Mouse (Mus musculus) midbrain, embryonic 14.5 days (tissue): ENCODE results near the gene Inha. TPM values are rescaled to one million over a fixed set of nuclear protein-coding genes. Genes with fewer than 3 reads are reported as not detected.

ENCODE experiments used
- ATAC-seq: fragments of 200-750 bp; cut with Nextera tagmentation; 2 replicates; pipeline ENCODE4 v1.8.0; 2017; ENCODE audit warnings: moderate number of reproducible peaks, moderate library complexity; ENCODE audit not compliant: low FRiP score, low TSS enrichment
- DNase-seq: peaks from one replicate; pipeline ENCODE4 v3.0.0-alpha.2; 2015
- H3K27ac ChIP-seq: fragments of 300-500 bp; sonication (generic); replicated peaks from 2 replicates; pipeline ENCODE4 v1.5.1; 2014; ENCODE audit warnings: mild to moderate bottlenecking, low read depth, low read length, moderate library complexity
- H3K27me3 ChIP-seq: fragments of 300-500 bp; sonication (generic); 2 replicates; pipeline ENCODE4 v1.6.1; 2014; ENCODE audit warnings: low read length, control low read depth, mixed read lengths; ENCODE audit not compliant: control insufficient read depth, insufficient read depth
- H3K36me3 ChIP-seq: fragments of 300-500 bp; sonication (generic); 2 replicates; pipeline ENCODE4 v1.6.1; 2014; ENCODE audit warnings: low read length, control low read depth; ENCODE audit not compliant: control insufficient read depth, insufficient read depth
- H3K4me1 ChIP-seq: fragments of 300-500 bp; sonication (generic); 2 replicates; pipeline ENCODE4 v1.6.1; 2014; ENCODE audit warnings: mild to moderate bottlenecking, antibody characterized with exemption, low read length, control low read depth; ENCODE audit not compliant: control insufficient read depth, insufficient read depth
- H3K4me2 ChIP-seq: fragments of 300-500 bp; sonication (generic); 2 replicates; pipeline ENCODE4 v1.6.1; 2014; ENCODE audit warnings: mild to moderate bottlenecking, low read length, moderate library complexity
- H3K4me3 ChIP-seq: fragments of 300-500 bp; sonication (generic); replicated peaks from 2 replicates; pipeline ENCODE4 v1.5.1; 2014; ENCODE audit warnings: low read depth, low read length
- H3K9ac ChIP-seq: fragments of 300-500 bp; sonication (generic); replicated peaks from 2 replicates; pipeline ENCODE4 v1.6.1; 2014; ENCODE audit warnings: mild to moderate bottlenecking, low read length, moderate library complexity
- H3K9me3 ChIP-seq: fragments of 300-500 bp; sonication (generic); 2 replicates; pipeline ENCODE4 v1.6.1; 2016; ENCODE audit warnings: low read length, control low read depth, mixed read lengths; ENCODE audit not compliant: control insufficient read depth
- WGBS: fragments of 180-500 bp; shearing (Covaris S2); extraction: QIAGEN DNeasy Blood & Tissue Kit; methylation state at CpG from one replicate; pipeline ENCODE4 v1.1.7; 2014; 5-methylcytosine and 5-hydroxymethylcytosine counted together
- polyA plus RNA-seq: library from polyadenylated mRNA; unstranded; fragments of >200 nt; fragmentation: Nextera tagmentation; extraction: Ambion mirVana; gene quantifications from 2 replicates; pipeline ENCODE4 v1.2.1, GENCODE M21; 2014

Gene Inha
- polyA plus RNA-seq, 1 experiment from 2014 or later = 9.3 TPM

GRCm38 (mm10) chr1:75541496-75541895, 34.6 kb downstream of the Inha start:
- Histone ChIP-seq H3K27me3 (no peaks in the 10 kb centered on the region), H3K4me2 (no peak overlapping the region), H3K4me1 (peaks cover 7% of the 10 kb centered on the region; the same call in 1 of the 2 replicates), H3K36me3 (peaks cover 9% of the 10 kb centered on the region), H3K9me3 (no peaks in the 10 kb centered on the region), H3K9ac (no peak overlapping the region), H3K4me3 (no peak overlapping the region), H3K27ac (no peak overlapping the region)
- ATAC-seq = no peak
- WGBS = 93% methylated on average over 7 of the region's 7 CpGs
- no peak for DNase-seq

- ATAC-seq = no peak
- Histone ChIP-seq H3K27ac (no peak overlapping the region), H3K4me3 (no peak overlapping the region), H3K36me3 (0 out of 2 replicates have a peak, but pooled peaks cover 5% of the 10 kb centered on the region), H3K4me1 (peaks cover 17% of the 10 kb centered on the region), H3K4me2 (no peak overlapping the region), H3K27me3 (no peaks in the 10 kb centered on the region), H3K9ac (no peak overlapping the region), H3K9me3 (no peaks in the 10 kb centered on the region)
- no peak for DNase-seq
- WGBS = 92% methylated on average over 6 of the region's 6 CpGs
These were observed 37.5 kb downstream of the Inha start for GRCm38 (mm10) chr1:75544351-75544750.

GRCm38 (mm10) chr1:75545965-75546956, 39.4 kb downstream of the Inha start, which contains the start of gene Slc4a3:
Gene Slc4a3, plus strand, starts transcription at chr1:75546266.
- Histone ChIP-seq H3K9ac (peak within 1 kb of the TSS; percentile 92), H3K27me3 (no peaks in the 10 kb centered on the region), H3K27ac (peak within 1 kb of the TSS; percentile 82), H3K36me3 (peaks cover 16% of the 10 kb centered on the region), H3K4me3 (peak within 1 kb of the TSS; percentile 77), H3K4me2 (peak within 1 kb of the TSS; percentile 75), H3K4me1 (peaks cover 17% of the 10 kb centered on the region), H3K9me3 (no peaks in the 10 kb centered on the region)
- WGBS = under 1% methylated on average over 55 of the region's 64 CpGs
- ATAC-seq (peak; percentile 87), DNase-seq (peak; percentile 84)

GRCm38 (mm10) chr1:75547351-75547750, 40.5 kb downstream of the Inha start:
- H3K9me3 ChIP-seq = no peaks in the 10 kb centered on the region
- no peak overlapping the region for H3K27ac ChIP-seq
- H3K4me2 ChIP-seq = peak overlapping the region; percentile 75
- H3K36me3 ChIP-seq = peaks cover 27% of the 10 kb centered on the region
- peak overlapping the region; percentile 92; the same call in 1 of the 2 replicates for H3K9ac ChIP-seq
- WGBS = 96% methylated on average over 13 of the region's 13 CpGs
- no peak for ATAC-seq
- DNase-seq = no peak
- H3K4me3 ChIP-seq = no peak overlapping the region
- H3K27me3 ChIP-seq = no peaks in the 10 kb centered on the region
- peaks cover 17% of the 10 kb centered on the region for H3K4me1 ChIP-seq

DNA sequence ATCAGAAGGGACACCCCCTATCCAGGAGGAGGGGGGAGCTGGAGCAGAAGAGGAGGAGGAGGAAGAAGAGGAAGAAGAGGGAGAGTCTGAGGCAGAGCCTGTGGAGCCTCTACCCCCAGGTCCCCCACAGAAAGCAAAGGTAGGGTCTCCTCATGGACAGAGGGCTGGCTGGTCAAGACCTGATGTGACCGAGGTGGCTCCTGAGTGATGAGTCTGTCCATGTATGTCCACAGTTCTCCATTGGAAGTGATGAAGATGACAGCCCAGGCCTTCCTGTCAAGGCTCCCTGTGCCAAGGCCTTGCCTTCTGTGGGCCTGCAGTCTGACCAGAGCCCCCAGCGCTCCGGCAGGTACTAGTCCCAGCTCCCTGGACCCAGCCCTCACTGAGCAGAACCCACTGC, 41.2 kb downstream of the Inha start:
- peaks cover 35% of the 10 kb centered on the region for H3K36me3 ChIP-seq
- WGBS = 96% methylated on average over 3 of the region's 3 CpGs

GRCm38 (mm10) chr1:75548871-75549270, 42.0 kb downstream of the Inha start:
- ATAC-seq = no peak
- H3K9ac ChIP-seq = no peak overlapping the region
- WGBS = 92% methylated on average over 17 of the region's 17 CpGs
- H3K9me3 ChIP-seq = no peaks in the 10 kb centered on the region
- no peaks in the 10 kb centered on the region for H3K27me3 ChIP-seq
- peaks cover 17% of the 10 kb centered on the region for H3K4me1 ChIP-seq
- H3K4me2 ChIP-seq = no peak overlapping the region
- DNase-seq = no peak
- peaks cover 42% of the 10 kb centered on the region for H3K36me3 ChIP-seq
- H3K27ac ChIP-seq = no peak overlapping the region
- H3K4me3 ChIP-seq = no peak overlapping the region

More for the DNA sequence above, 41.2 kb downstream of the Inha start:
- H3K9ac ChIP-seq = no peak overlapping the region
- no peaks in the 10 kb centered on the region for H3K9me3 ChIP-seq
- H3K4me1 ChIP-seq = peaks cover 17% of the 10 kb centered on the region
- no peak overlapping the region for H3K4me2 ChIP-seq
- no peak overlapping the region for H3K4me3 ChIP-seq
- no peaks in the 10 kb centered on the region for H3K27me3 ChIP-seq
- no peak for DNase-seq
- no peak overlapping the region for H3K27ac ChIP-seq
- no peak for ATAC-seq

- 86% methylated on average over 17 of the region's 17 CpGs for WGBS
- H3K9ac ChIP-seq = no peak overlapping the region
- no peaks in the 10 kb centered on the region for H3K27me3 ChIP-seq
- H3K9me3 ChIP-seq = no peaks in the 10 kb centered on the region
- DNase-seq (no peak), ATAC-seq (no peak)
- peaks cover 49% of the 10 kb centered on the region for H3K36me3 ChIP-seq
- peaks cover 17% of the 10 kb centered on the region for H3K4me1 ChIP-seq
- no peak overlapping the region for H3K4me2 ChIP-seq
- H3K4me3 ChIP-seq = no peak overlapping the region
- no peak overlapping the region for H3K27ac ChIP-seq
These were observed 42.7 kb downstream of the Inha start for GRCm38 (mm10) chr1:75549289-75550279.

- no peak overlapping the region for H3K27ac ChIP-seq
- WGBS = 90% methylated on average over 15 of the region's 15 CpGs
- H3K9me3 ChIP-seq = no peaks in the 10 kb centered on the region
These were observed 43.7 kb downstream of the Inha start for GRCm38 (mm10) chr1:75550586-75550985.

More at GRCm38 (mm10) chr1:75550586-75550985, 43.7 kb downstream of the Inha start:
- DNase-seq = no peak
- peaks cover 14% of the 10 kb centered on the region for H3K4me1 ChIP-seq
- no peak for ATAC-seq
- H3K4me2 ChIP-seq = no peak overlapping the region
- no peaks in the 10 kb centered on the region for H3K27me3 ChIP-seq
- H3K36me3 ChIP-seq = peaks cover 58% of the 10 kb centered on the region
- no peak overlapping the region for H3K9ac ChIP-seq
- H3K4me3 ChIP-seq = no peak overlapping the region
